Mouse (Mus musculus): ENCODE data around the gene Myo10.

Myo10 gene

DNA sequence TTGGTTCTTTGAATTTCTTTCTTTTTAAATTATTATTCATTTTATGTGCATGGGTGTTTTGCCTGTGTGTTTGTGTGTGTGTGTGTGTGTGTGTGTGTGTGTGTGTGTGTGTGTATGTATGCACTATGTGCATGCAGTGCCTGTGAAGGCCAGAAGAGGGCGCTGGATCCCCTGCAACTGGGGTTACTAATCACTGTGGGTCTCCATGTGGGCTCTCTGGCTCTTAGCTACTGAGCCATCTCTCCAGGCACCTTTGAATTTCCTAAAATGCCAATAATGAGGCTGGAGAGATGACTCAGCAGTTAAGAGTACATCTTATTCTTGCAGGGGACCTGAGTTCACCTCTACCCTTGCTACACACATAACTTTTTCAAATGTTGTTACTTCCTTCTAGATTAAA lies 18.1 kb upstream of the Myo10 start:
- in situ Hi-C loops (cut with MboI; ENCODE audit: low pct_unique_long_range_greater_than_20kb in 1 of 2, low sequenced_read_pairs in 2 of 2, unreplicated experiment in 1 of 2), result loop anchor here in 1 of 2 experiments (10.0 kb wide), 1 partner anchor 111 kb away; no protein-coding TSS in a partner anchor

DNA sequence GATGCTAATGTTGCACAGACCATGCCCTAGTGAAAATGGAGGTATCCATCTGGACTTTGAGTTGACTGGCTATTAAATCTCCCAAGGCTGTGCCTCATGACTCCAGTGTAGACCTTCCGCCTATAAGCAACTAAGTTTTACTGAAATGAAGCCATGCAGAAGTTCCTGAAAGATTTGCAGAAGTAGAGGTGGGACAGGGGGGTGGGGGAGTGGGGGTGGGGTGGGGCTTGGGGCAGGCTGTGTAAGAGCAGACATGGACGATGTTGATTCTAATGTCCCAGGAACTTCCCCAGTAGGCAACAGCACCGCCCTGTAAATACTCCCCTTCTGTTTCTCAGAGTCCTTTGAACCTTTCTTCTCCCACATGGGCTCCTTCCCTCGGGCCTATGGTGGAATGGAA lies 16.9 kb upstream of the Myo10 start:
- in situ Hi-C loops (cut with MboI; ENCODE audit: low pct_unique_long_range_greater_than_20kb in 1 of 2, low sequenced_read_pairs in 2 of 2, unreplicated experiment in 1 of 2), result loop anchor here in 1 of 2 experiments (10.0 kb wide), 1 partner anchor 109 kb away; no protein-coding TSS in a partner anchor

- in situ Hi-C loops (cut with MboI; ENCODE audit: low pct_unique_long_range_greater_than_20kb in 1 of 2, low sequenced_read_pairs in 2 of 2, unreplicated experiment in 1 of 2), result loop anchor here in 1 of 2 experiments (10.0 kb wide), 1 partner anchor 106 kb away; no protein-coding TSS in a partner anchor
These were observed 13.6 kb upstream of the Myo10 start for GRCm38 (mm10) chr15:25608742-25609141.

DNA sequence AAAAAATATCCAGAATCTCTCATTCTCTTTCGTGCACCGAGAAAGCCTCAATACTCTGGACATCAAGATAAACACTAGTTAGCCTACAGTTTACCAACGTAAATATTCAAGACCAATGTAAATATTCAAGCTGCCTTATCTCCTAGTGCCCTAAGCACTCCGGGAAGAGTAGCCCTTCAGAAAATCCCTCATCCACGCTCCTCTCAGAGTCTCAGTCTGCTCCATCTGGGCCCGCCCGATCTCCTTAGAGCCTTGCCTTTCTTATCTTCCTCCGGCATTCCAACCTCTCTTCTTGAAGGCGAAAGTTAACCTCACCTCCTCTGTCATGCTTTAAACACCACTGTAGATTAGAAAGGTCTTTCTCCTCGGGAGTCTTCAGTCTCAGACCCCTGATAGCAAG lies 13.1 kb upstream of the Myo10 start:
- in situ Hi-C loops (cut with MboI; ENCODE audit: low pct_unique_long_range_greater_than_20kb in 1 of 2, low sequenced_read_pairs in 2 of 2, unreplicated experiment in 1 of 2), result loop anchor here in 1 of 2 experiments (10.0 kb wide), 1 partner anchor 106 kb away; no protein-coding TSS in a partner anchor

DNA sequence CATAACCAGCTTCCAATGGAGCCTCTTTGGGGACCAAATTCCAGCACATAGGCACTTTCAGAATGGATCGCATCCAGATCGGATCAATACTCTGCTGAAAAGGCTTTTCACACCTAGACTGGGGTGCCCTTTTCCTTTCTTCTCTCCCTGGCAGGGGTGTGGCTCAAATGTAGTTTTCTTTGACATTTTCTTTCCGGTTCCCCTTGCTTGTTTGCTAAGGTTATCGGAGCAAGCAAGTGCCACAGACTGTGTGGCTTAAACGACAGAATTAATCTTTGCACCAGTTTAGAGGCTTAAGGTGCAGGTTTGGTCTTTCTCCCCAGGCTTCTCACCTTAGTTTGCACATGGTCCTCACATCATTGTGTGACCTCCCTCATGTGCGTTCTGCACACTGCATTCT lies 11.1 kb upstream of the Myo10 start:
- in situ Hi-C loops (cut with MboI; ENCODE audit: low pct_unique_long_range_greater_than_20kb in 1 of 2, low sequenced_read_pairs in 2 of 2, unreplicated experiment in 1 of 2), result no loop called here

GRCm38 (mm10) chr15:25620560-25620959 lies 1.8 kb upstream of the Myo10 start:
- in situ Hi-C loops (cut with MboI; ENCODE audit: low pct_unique_long_range_greater_than_20kb in 1 of 2, low sequenced_read_pairs in 2 of 2, unreplicated experiment in 1 of 2), result no loop called here

DNA sequence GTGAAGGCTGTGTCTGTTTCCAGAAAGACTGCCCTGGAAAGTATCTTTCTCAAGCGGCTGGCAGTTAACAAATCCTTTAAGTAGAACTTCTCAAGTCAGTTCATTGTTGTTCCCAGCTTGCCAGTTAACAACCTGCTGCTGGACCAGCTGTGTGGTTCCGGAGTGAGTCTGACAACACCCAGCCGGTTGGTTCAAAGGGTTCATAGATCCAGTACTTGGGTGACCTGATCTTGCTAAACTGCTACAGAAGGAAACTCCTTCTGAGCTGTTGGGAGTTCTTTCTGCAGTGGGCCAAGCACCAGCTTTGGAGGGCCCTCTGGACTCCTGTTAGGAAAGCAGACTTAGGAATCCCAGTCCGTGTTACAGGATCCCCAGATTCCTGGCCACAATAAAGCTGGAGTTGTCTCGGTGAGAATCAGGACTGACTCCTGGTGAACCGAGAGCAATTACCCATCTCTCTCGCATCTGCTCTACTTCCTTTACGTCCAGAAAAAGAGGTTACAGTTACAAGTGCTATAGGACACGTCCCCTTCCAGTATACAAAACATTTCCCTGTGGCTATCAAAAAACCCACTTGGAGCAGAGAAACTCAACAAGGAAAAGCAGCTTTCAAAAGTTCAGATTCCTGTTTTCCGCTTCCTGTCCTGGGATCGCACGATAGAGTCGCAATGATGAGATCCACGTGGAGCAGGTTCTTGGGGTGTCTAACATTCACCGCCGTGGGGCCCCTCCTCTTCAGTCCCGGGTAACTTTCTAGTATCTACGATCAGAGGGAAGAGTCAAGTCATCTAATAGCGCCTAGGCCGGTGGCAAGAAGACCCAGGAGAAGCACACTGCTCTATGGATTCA lies 750 bp upstream of the Myo10 start:
- in situ Hi-C loops (cut with MboI; ENCODE audit: low pct_unique_long_range_greater_than_20kb in 1 of 2, low sequenced_read_pairs in 2 of 2, unreplicated experiment in 1 of 2), result no loop called here

DNA sequence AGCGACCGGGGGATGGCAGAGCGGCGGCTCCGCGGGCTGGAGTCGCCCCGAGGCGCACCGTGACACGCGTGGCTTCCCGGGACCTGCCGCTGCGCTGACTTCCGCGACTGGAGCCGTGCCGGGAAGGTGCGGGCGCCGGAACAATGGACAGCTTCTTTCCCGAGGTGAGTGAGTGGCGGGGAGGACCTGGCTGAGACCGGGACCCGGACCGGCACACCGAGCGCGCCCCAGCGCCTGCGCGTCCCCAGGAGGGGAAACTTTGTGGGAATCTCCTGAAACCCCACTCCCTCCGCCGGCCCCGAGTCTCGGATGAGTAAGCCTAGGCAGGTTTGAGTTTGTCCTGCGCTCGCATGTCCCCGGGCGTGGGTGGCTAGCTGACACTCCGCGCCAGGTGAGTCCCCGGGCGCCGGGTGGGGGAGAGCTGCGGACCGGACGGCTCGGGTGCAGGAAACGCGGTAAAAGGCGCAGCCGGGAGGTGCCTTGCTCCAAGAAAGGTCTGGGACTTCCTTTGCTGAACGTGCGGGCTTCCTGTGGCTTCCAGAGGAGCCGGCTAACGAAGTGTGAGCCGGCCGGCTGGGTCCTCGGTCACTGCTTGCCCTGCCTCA lies 644 bp downstream of the Myo10 start:
- in situ Hi-C loops (cut with MboI; ENCODE audit: low pct_unique_long_range_greater_than_20kb in 1 of 2, low sequenced_read_pairs in 2 of 2, unreplicated experiment in 1 of 2), result no loop called here

DNA sequence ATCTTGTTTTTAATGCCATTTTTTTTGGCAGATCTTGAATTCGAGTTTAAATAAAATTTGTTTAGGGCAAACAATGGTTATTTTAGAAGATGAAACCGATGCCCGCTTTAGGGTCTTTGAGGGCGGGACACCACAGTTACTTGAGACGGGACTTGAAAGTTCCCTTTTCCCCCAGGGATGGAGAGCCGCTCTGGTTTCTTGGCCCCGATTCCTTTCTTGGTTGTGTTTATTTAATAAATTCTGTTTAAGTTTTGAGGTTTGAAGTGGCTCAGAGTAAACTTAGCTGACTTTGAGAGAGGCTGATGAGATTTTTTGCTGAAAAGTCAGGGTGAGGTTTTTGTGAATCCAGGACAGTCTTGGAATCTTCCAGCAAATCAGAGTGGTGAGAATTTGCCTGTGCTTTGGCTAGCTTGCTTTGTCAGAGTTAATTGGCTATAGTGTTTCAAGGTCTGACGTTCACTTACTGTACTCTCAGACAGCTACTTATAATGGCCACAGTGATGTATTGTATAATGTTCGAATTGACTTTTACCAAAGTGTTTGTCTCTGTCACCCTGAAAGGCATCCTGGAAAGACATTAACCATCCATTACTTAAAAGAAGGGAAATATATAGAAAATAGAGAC lies 1.3 kb downstream of the Myo10 start:
- in situ Hi-C loops (cut with MboI; ENCODE audit: low pct_unique_long_range_greater_than_20kb in 1 of 2, low sequenced_read_pairs in 2 of 2, unreplicated experiment in 1 of 2), result no loop called here

DNA sequence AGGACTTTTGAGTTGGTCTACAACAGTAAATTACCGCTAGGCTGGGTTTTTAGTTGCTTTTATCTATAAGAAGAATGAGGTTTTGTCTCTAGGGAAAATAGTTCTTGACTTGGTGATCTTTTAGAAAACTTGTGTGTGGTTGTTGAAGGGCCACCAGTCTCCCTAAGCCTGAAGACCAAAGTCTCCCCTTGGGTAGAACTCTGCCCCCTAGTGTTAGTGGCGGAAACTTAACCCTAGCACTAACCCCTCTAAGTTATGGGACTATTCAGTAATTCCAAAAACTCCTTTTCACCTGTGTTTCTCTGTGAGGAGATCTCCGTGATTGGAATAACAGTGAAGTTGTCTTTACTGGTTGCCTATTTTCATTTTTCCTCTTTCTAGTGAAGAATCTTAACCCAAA lies 1.9 kb downstream of the Myo10 start:
- in situ Hi-C loops (cut with MboI; ENCODE audit: low pct_unique_long_range_greater_than_20kb in 1 of 2, low sequenced_read_pairs in 2 of 2, unreplicated experiment in 1 of 2), result no loop called here

DNA sequence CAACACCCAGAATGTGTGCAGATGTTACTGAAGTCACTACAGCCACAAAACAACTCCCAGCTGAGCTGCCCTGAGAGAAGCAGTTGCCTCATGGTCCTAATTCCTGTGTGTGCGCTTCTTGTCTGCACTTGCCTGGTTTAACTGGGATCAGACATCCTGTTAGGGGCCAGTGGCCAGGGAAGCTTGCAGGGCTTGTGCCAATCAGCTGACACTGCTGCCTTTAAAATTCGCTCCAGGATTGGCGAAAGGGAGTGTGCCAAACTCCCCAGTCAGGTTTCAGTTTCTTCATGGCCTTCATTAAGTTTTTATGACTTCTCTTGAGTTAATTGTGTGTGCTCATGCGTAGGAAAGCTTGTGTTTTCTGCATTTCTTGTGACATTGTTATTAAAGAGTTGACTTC lies 3.1 kb downstream of the Myo10 start:
- in situ Hi-C loops (cut with MboI; ENCODE audit: low pct_unique_long_range_greater_than_20kb in 1 of 2, low sequenced_read_pairs in 2 of 2, unreplicated experiment in 1 of 2), result no loop called here

- in situ Hi-C loops (cut with MboI; ENCODE audit: low pct_unique_long_range_greater_than_20kb in 1 of 2, low sequenced_read_pairs in 2 of 2, unreplicated experiment in 1 of 2), result no loop called here
These were observed 4.7 kb downstream of the Myo10 start for GRCm38 (mm10) chr15:25627012-25627411.

DNA sequence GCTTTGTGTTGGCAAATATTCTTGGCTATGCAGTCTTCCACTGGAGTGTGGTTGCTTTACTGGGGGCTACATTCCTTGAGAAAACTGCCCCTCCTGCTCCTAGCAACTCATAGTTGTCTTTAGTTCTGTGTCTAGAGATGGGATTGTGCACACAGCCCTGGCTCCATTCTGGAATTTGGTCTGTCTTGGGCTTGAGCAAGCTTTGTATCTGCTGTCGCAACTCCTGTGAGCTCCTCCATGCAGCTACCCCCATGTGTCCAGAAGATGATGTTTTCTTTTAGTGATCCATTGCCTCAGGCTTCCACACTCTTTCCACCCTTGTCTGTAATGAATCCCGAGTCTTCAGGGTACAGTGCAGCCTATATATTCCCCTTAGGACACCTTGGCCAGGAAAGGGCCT lies 5.9 kb downstream of the Myo10 start:
- in situ Hi-C loops (cut with MboI; ENCODE audit: low pct_unique_long_range_greater_than_20kb in 1 of 2, low sequenced_read_pairs in 2 of 2, unreplicated experiment in 1 of 2), result no loop called here

DNA sequence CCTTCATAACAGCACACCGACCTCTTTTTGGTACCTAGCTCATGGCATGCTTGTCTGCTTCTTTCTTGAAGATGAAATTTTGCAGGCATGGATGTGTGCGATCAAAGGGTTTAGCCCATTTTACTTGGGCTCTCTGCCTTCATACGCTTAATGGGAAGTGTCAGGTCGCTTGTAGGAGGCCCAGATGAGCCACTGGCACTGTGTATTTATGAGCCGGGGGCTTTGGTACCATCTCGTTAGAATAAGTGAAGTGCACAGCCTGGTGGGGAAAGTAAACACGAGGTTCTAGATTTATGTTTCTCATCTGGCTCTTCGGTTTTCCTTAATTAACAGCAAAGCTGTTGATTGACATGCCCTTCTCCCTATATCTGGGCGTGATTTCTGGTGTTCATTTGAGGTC lies 8.4 kb downstream of the Myo10 start:
- in situ Hi-C loops (cut with MboI; ENCODE audit: low pct_unique_long_range_greater_than_20kb in 1 of 2, low sequenced_read_pairs in 2 of 2, unreplicated experiment in 1 of 2), result no loop called here

- in situ Hi-C loops (cut with MboI; ENCODE audit: low pct_unique_long_range_greater_than_20kb in 1 of 2, low sequenced_read_pairs in 2 of 2, unreplicated experiment in 1 of 2), result no loop called here
These were observed 9.0 kb downstream of the Myo10 start for GRCm38 (mm10) chr15:25631332-25631731.

GRCm38 (mm10) chr15:25632902-25633301 lies 10.6 kb downstream of the Myo10 start:
- in situ Hi-C loops (cut with MboI; ENCODE audit: low pct_unique_long_range_greater_than_20kb in 1 of 2, low sequenced_read_pairs in 2 of 2, unreplicated experiment in 1 of 2), result no loop called here

DNA sequence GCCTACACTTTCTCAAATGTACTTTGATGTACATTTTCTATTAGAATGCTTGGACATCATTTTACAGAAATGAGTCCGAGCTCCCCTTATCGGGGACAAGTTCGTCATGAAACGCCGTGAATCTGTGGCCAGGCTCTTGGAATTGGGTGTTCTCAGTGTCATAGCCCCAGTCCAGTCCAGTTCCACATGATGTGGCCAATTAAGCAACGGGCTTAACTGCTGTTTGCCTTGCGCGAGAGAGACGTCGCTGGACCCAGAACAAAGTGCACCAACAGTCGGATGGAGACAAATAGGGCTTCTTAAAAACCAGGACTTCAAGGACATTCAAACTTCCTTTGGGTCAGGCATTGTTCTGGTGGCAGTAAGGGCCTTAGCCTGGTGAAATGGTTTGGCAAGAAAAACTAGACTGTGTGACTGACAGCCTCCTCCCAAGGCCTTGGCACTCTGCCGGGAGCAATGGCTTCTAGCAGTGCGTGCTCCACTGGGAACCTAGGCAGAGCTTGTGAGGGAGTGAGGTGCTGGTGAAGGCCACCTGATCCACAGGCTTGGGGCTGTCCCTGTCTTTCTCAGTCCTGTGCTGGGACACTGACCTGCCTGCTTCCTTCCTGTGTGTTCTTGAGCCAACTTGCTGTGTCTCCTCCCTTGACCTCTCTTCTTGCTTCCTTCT lies 11.5 kb downstream of the Myo10 start:
- in situ Hi-C loops (cut with MboI; ENCODE audit: low pct_unique_long_range_greater_than_20kb in 1 of 2, low sequenced_read_pairs in 2 of 2, unreplicated experiment in 1 of 2), result no loop called here

DNA sequence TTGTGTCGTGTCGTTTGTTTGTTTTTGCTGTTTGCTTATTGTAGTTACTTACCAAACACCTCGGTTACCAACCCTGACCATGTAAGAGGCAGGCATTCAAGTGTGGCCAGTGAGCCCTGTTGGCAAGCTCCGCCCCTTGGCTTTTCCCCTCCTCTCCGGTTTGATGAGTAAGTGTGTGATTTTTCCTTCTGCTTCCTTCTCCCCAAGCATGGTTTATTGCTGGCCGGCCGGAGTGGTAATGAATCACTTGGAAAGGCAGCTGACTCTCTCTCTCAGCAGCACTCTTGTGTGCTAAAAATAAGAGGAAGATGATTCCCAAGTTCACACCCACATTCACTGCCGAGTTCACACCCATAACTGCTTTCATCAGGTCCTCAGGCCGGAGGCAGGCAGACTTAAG lies 15.4 kb downstream of the Myo10 start:
- in situ Hi-C loops (cut with MboI; ENCODE audit: low pct_unique_long_range_greater_than_20kb in 1 of 2, low sequenced_read_pairs in 2 of 2, unreplicated experiment in 1 of 2), result no loop called here

- in situ Hi-C loops (cut with MboI; ENCODE audit: low pct_unique_long_range_greater_than_20kb in 1 of 2, low sequenced_read_pairs in 2 of 2, unreplicated experiment in 1 of 2), result no loop called here
These were observed 16.9 kb downstream of the Myo10 start for GRCm38 (mm10) chr15:25639217-25639616.
